Comparison of ENCODE assay signal across 12 mouse cellular contexts in the genomic region with DNA sequence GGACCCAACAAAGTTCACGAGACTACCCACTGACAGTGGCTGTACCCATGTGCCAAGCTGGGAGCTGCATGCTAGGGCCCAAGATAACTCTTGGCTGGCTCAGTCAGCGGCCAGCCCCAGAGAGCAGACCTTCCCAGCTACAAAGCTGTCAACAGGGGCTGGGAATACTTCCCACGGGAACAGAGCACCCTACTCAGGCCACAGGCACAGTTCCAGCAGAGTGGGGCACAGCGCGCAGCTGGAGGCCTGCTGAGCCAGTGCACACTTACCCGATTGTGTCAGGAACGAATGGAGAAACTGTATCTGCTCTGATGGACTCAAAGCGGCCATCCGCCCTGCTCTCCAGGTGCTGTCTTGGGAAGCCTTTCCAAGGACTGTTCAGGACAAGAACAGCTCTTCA.
DNase-seq lines count a peak whose midpoint lies in the region.
"Had no signal": no experiment of that assay in that cellular context is flagged by ENCODE, and none has a peak within 500 bp of the region (broad histone marks: within the 10 kb centered on the region; RNA-seq: fewer than 3 reads in every experiment).

No protein-coding gene starts in this region.

- WGBS in heart, embryonic 10.5 days = 78% methylated on average over 9 of the region's 9 CpGs

- peak; percentile 59 for DNase-seq in layer of hippocampus, adult 11-12 months (ENCODE audit: low spot score)
- no peak for DNase-seq in layer of hippocampus, adult 9-10 months (ENCODE audit: low spot score)
- DNase-seq in heart, embryonic 10.5 days (ENCODE audit: low spot score) = no peak
- peak; percentile 26 to 49 for DNase-seq in layer of hippocampus, adult 8-10 months (ENCODE audit: low spot score in 2 of 2)
- peak; percentile 79 to 84 for DNase-seq in right cerebral cortex, postnatal 10 days (ENCODE audit: low spot score in 2 of 2)
- no peak for DNase-seq in MN1 (ENCODE audit: low spot score)
- DNase-seq in kidney, adult 11 months = no peak
- DNase-seq in lung, postnatal 25 days (ENCODE audit: low spot score) = no peak
- DNase-seq: lung, postnatal 4 days; thymus, postnatal 36 days had no signal

- H3K9me3 ChIP-seq in heart, embryonic 10.5 days = no peaks in the 10 kb centered on the region
- H3K9me3 ChIP-seq: limb, embryonic 15.5 days; neural tube, embryonic 12.5 days had no signal

- H3K4me1 ChIP-seq in heart, embryonic 10.5 days = no peaks in the 10 kb centered on the region; the same call in 1 of the 2 replicates
- H3K4me1 ChIP-seq: limb, embryonic 15.5 days; neural tube, embryonic 12.5 days had no signal

- H3K4me3 ChIP-seq in heart, embryonic 10.5 days = no peak overlapping the region
- H3K4me3 ChIP-seq: limb, embryonic 15.5 days; neural tube, embryonic 12.5 days had no signal

- H3K36me3 ChIP-seq in heart, embryonic 10.5 days = no peaks in the 10 kb centered on the region
- H3K36me3 ChIP-seq: limb, embryonic 15.5 days; neural tube, embryonic 12.5 days had no signal

- 0 out of 2 replicates have a peak overlapping the region, but pooled peaks have one; percentile 16 for H3K27ac ChIP-seq in heart, embryonic 10.5 days
- H3K27ac ChIP-seq: limb, embryonic 15.5 days; neural tube, embryonic 12.5 days had no signal

- H3K27me3 ChIP-seq in heart, embryonic 10.5 days (ENCODE audit: insufficient read depth, poor library complexity, severe bottlenecking) = no peaks in the 10 kb centered on the region
- H3K27me3 ChIP-seq: limb, embryonic 15.5 days; neural tube, embryonic 12.5 days had no signal

Comparison
In these comparisons a context has a peak if more than half of its experiments do, and no peak if none do; other contexts are left out.
1. DNase-seq: peak in layer of hippocampus, adult 11-12 months (single experiment), layer of hippocampus, adult 8-10 months (2 of 2) and right cerebral cortex, postnatal 10 days (2 of 2); none in layer of hippocampus, adult 9-10 months (single experiment), heart, embryonic 10.5 days (single experiment), MN1 (single experiment), kidney, adult 11 months (single experiment) and lung, postnatal 25 days (single experiment).